Mouse (Mus musculus) bone marrow macrophage, adult 2 months (primary cell): ENCODE data around the gene Slc7a8. TPM values are rescaled to one million over a fixed set of nuclear protein-coding genes. Genes with fewer than 3 reads are reported as not detected.

Source experiments
- H3K27ac ChIP-seq: 2 replicates; pipeline ENCODE4 v1.5.1; 2012; ENCODE audit warnings: low read depth, low read length; ENCODE audit not compliant: insufficient read depth
- H3K4me1 ChIP-seq: 2 replicates; pipeline ENCODE4 v1.6.1; 2012; ENCODE audit warnings: low read length; ENCODE audit not compliant: control insufficient read depth, insufficient read depth
- H3K4me3 ChIP-seq: 2 replicates; pipeline ENCODE4 v1.5.1; 2012; ENCODE audit warnings: mild to moderate bottlenecking, low read length, moderate library complexity; ENCODE audit not compliant: insufficient read depth
- CTCF ChIP-seq: IDR thresholded peaks from 2 replicates; pipeline ENCODE4 v1.5.1; 2012; ENCODE audit warnings: low read depth, mild to moderate bottlenecking, low read length, moderate library complexity
- POLR2A ChIP-seq: IDR thresholded peaks from 2 replicates; pipeline ENCODE4 v1.6.1; 2012; ENCODE audit warnings: mild to moderate bottlenecking, low read depth, low read length, borderline replicate concordance
- polyA plus RNA-seq: library from polyadenylated mRNA; stranded (reverse); fragments of >200 nt; gene quantifications from 2 replicates; pipeline ENCODE4 v1.2.4, GENCODE M21; 2012; ENCODE audit not compliant: missing spikeins, insufficient read depth, insufficient read length

The Slc7a8 gene
- polyA plus RNA-seq, 1 experiment: 42.6 TPM

- TF ChIP-seq CTCF: no peak
- TF ChIP-seq POLR2A: no peak
- no peak overlapping the region for H3K27ac ChIP-seq
- H3K4me3 ChIP-seq: no peak overlapping the region
- H3K4me1 ChIP-seq: peaks cover 6% of the 10 kb centered on the region
Observed at GRCm38 (mm10) chr14:54721711-54722110, 60.0 kb downstream of the Slc7a8 start.

GRCm38 (mm10) chr14:54720654-54721350 is 60.9 kb downstream of the Slc7a8 start:
- H3K4me3 ChIP-seq: no peak overlapping the region
- H3K27ac ChIP-seq: no peak overlapping the region
- H3K4me1 ChIP-seq: peaks cover 6% of the 10 kb centered on the region
- no peak for TF ChIP-seq CTCF
- no peak for TF ChIP-seq POLR2A

- no peak overlapping the region for H3K27ac ChIP-seq
- H3K4me3 ChIP-seq: no peak overlapping the region
- peaks cover 6% of the 10 kb centered on the region for H3K4me1 ChIP-seq
- TF ChIP-seq CTCF (no peak), POLR2A (no peak)
Observed at GRCm38 (mm10) chr14:54720041-54720440, 61.7 kb downstream of the Slc7a8 start.

- H3K4me3 ChIP-seq: no peak overlapping the region
- H3K4me1 ChIP-seq: peaks cover 16% of the 10 kb centered on the region
- TF ChIP-seq POLR2A (no peak), CTCF (no peak)
- no peak overlapping the region for H3K27ac ChIP-seq
Observed at GRCm38 (mm10) chr14:54715402-54715801, 66.3 kb downstream of the Slc7a8 start.

- H3K27ac ChIP-seq: no peak overlapping the region
- TF ChIP-seq CTCF (no peak), POLR2A (no peak)
- peak overlapping the region; percentile 50 for H3K4me3 ChIP-seq
- H3K4me1 ChIP-seq: peaks cover 16% of the 10 kb centered on the region
Observed at GRCm38 (mm10) chr14:54714617-54715081, 67.1 kb downstream of the Slc7a8 start.

- TF ChIP-seq POLR2A: no peak
- peak; percentile 36 for TF ChIP-seq CTCF
- Histone ChIP-seq H3K4me3 (peak overlapping the region; percentile 50), H3K4me1 (peaks cover 16% of the 10 kb centered on the region), H3K27ac (no peak overlapping the region)
Observed at GRCm38 (mm10) chr14:54714121-54714520, 67.6 kb downstream of the Slc7a8 start.

- TF ChIP-seq CTCF (no peak), POLR2A (no peak)
- Histone ChIP-seq H3K4me1 (peaks cover 16% of the 10 kb centered on the region), H3K4me3 (no peak overlapping the region), H3K27ac (peak overlapping the region; percentile 54)
Observed at GRCm38 (mm10) chr14:54712861-54713260, 68.9 kb downstream of the Slc7a8 start.

- TF ChIP-seq POLR2A (no peak), CTCF (no peak)
- H3K4me3 ChIP-seq: no peak within 1 kb of the TSS
- peaks cover 16% of the 10 kb centered on the region for H3K4me1 ChIP-seq
- peak within 1 kb of the TSS; percentile 54 for H3K27ac ChIP-seq
Observed at GRCm38 (mm10) chr14:54712074-54712473, 69.7 kb downstream of the Slc7a8 start, which contains the start of gene Cebpe. Gene Cebpe (minus strand): TSS chr14:54712174.

- TF ChIP-seq CTCF (no peak), POLR2A (no peak)
- H3K4me3 ChIP-seq: no peak overlapping the region
- H3K4me1 ChIP-seq: peaks cover 12% of the 10 kb centered on the region
- no peak overlapping the region for H3K27ac ChIP-seq
Observed at GRCm38 (mm10) chr14:54709054-54709453, 72.7 kb downstream of the Slc7a8 start.

- no peak overlapping the region for H3K27ac ChIP-seq
Observed at GRCm38 (mm10) chr14:54706589-54707320, 75.0 kb downstream of the Slc7a8 start.

More at GRCm38 (mm10) chr14:54706589-54707320, 75.0 kb downstream of the Slc7a8 start:
- Histone ChIP-seq H3K4me1 (no peaks in the 10 kb centered on the region; the same call in none of the 2 replicates), H3K4me3 (no peak overlapping the region)
- no peak for TF ChIP-seq CTCF
- TF ChIP-seq POLR2A: no peak
